Mouse (Mus musculus) intestine, embryonic 16.5 days (tissue): ENCODE measurements at regions not wholly inside any gene's neighbourhood (a gene's known extent, or its start where the extent isn't known, plus 50 kb on each side); places are given as distances from the start of the nearest gene placed in this dataset.

Source experiments
- ATAC-seq: fragments of 200-750 bp; cut with Nextera tagmentation; 2 replicates; pipeline ENCODE4 v1.8.0; 2017; ENCODE audit warnings: moderate TSS enrichment, moderate library complexity
- H3K27ac ChIP-seq: fragments of 300-500 bp; sonication (generic); 2 replicates; pipeline ENCODE4 v1.5.1; 2014; ENCODE audit warnings: mild to moderate bottlenecking, low read length
- H3K27me3 ChIP-seq: fragments of 300-500 bp; sonication (generic); replicated peaks from 2 replicates; pipeline ENCODE4 v1.6.1; 2014; ENCODE audit warnings: low read length, control low read depth, mixed read lengths; ENCODE audit not compliant: control insufficient read depth, insufficient read depth
- H3K36me3 ChIP-seq: fragments of 300-500 bp; sonication (generic); 2 replicates; pipeline ENCODE4 v1.6.1; 2014; ENCODE audit warnings: low read length, control low read depth; ENCODE audit not compliant: control insufficient read depth, insufficient read depth
- H3K4me1 ChIP-seq: fragments of 300-500 bp; sonication (generic); 2 replicates; pipeline ENCODE4 v1.6.1; 2014; ENCODE audit warnings: low read length, control low read depth, mixed read lengths; ENCODE audit not compliant: control insufficient read depth, insufficient read depth
- H3K4me2 ChIP-seq: fragments of 300-500 bp; sonication (generic); 2 replicates; pipeline ENCODE4 v1.6.1; 2014; ENCODE audit warnings: low read depth, low read length, control low read depth
- H3K4me3 ChIP-seq: fragments of 300-500 bp; sonication (generic); 2 replicates; pipeline ENCODE4 v1.5.1; 2014; ENCODE audit warnings: mild to moderate bottlenecking, low read length
- H3K9ac ChIP-seq: fragments of 300-500 bp; sonication (generic); 2 replicates; pipeline ENCODE4 v1.6.1; 2014; ENCODE audit warnings: low read depth, low read length
- H3K9me3 ChIP-seq: fragments of 300-500 bp; sonication (generic); 2 replicates; pipeline ENCODE4 v1.6.1; 2016; ENCODE audit warnings: low read length, control low read depth; ENCODE audit not compliant: control insufficient read depth
- WGBS: fragments of 180-500 bp; shearing (Covaris S2); extraction: QIAGEN DNeasy Blood & Tissue Kit; methylation state at CpG from one replicate; pipeline ENCODE4 v1.1.7; 2014; 5-methylcytosine and 5-hydroxymethylcytosine counted together

GRCm38 (mm10) chr13:97320298-97320697 is 79.4 kb downstream of the Enc1 start:
- Histone ChIP-seq H3K27me3 (no peaks in the 10 kb centered on the region), H3K27ac (no peak overlapping the region), H3K36me3 (no peaks in the 10 kb centered on the region), H3K4me2 (no peak overlapping the region), H3K9me3 (no peaks in the 10 kb centered on the region), H3K4me3 (no peak overlapping the region), H3K9ac (no peak overlapping the region), H3K4me1 (no peaks in the 10 kb centered on the region)
- ATAC-seq: no peak
- WGBS: 79% methylated on average over 1 of the region's 1 CpGs

- Histone ChIP-seq H3K9me3 (no peaks in the 10 kb centered on the region), H3K27ac (no peak overlapping the region), H3K4me1 (no peaks in the 10 kb centered on the region), H3K4me3 (no peak overlapping the region), H3K4me2 (no peak overlapping the region), H3K27me3 (no peaks in the 10 kb centered on the region), H3K9ac (no peak overlapping the region), H3K36me3 (no peaks in the 10 kb centered on the region)
- ATAC-seq: no peak
- 19% methylated on average over 3 of the region's 3 CpGs for WGBS
Observed at GRCm38 (mm10) chr13:97317633-97318032, 76.7 kb downstream of the Enc1 start.

DNA sequence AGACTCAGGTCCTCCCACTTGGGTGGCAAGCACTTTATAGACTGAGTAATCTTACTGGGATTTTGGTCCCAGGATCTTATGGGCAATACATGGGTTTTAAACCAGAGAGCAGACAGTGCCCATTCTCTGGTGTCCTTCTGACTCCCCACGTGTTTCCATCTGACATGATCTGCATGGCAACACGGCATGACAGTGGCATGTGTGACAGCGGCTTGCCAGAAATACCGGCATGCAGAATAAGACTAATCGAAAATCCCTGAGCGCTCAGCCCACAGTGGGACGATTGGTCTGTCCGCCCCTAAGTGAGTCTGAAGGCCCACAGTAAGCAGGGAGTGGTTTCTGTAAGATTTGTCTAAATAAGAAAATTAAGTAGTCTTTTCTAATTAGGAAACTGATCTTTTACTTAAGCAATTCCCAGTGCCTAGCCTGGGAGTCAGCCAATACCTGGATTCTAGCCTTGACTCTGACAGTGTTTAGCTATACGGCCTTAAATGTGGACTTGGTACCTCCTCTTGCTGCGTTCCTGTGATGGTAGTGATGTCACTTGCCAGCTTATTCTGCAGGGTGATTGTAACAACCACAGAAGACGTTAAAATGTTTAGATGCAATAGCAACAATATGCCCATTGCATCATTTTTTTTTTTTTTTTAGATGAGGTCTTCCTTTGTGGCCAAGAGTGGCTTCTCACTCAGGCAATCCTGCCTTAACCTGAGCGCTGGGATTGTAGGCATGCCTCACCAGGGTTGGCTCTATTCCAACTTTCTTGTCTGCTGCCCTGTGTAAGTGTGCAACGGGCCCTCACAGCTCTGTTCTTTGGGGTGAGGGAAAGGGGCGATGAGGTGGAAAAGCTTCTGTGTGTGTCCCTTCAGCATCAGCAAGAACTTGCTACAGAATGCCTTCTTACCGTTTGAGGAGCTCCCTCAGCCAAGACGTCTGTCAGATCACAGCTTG is 71.8 kb downstream of the Enc1 start:
- peak; percentile 55; the same call in 1 of the 2 replicates for ATAC-seq
- Histone ChIP-seq H3K27ac (no peak overlapping the region), H3K4me3 (no peak overlapping the region), H3K4me2 (no peak overlapping the region), H3K36me3 (no peaks in the 10 kb centered on the region), H3K4me1 (peaks cover 13% of the 10 kb centered on the region), H3K27me3 (no peaks in the 10 kb centered on the region), H3K9ac (no peak overlapping the region), H3K9me3 (no peaks in the 10 kb centered on the region)
- WGBS: 74% methylated on average over 16 of the region's 16 CpGs

DNA sequence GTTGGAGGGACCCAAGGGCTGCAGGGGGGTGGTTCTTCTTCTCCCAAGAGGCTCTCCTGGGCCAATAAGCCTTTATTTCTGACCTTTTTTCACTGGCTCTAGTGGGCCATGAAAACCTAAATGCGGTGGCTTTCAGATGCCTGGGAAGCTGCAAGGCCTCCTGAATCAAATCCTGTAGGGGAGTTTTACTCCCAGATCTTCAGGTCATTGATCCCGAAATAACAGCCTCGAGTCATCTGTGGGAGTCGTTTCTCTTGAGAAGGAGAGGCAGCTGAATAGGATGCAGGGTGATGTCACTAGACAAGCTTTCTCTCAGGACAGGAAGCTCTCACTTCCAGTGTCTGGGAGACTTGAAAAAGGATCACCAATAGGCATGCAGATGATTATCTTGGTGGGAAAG is 70.4 kb downstream of the Enc1 start:
- H3K27ac ChIP-seq: no peak overlapping the region
- ATAC-seq: no peak
- WGBS: 27% methylated on average over 4 of the region's 4 CpGs
- no peak overlapping the region for H3K4me2 ChIP-seq
- no peak overlapping the region for H3K9ac ChIP-seq
- no peaks in the 10 kb centered on the region for H3K36me3 ChIP-seq
- H3K4me3 ChIP-seq: no peak overlapping the region
- no peaks in the 10 kb centered on the region for H3K27me3 ChIP-seq
- H3K4me1 ChIP-seq: peaks cover 13% of the 10 kb centered on the region
- H3K9me3 ChIP-seq: no peaks in the 10 kb centered on the region

DNA sequence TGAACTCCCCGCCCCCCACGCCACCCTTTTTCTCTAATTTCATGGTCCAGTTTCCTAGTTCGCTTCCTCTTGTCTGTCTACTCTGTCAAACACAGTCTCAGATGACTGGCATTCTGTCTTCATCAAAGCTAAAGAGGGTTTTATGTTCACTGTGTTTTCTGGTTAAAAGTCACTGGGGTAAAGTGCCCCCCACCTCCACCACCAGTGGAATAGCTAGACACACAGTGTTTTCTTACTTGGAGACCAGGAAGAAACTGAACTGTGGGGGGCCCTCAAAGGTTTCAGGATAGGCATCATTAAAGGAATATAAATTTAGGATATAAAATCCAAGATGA is 69.9 kb downstream of the Enc1 start:
- Histone ChIP-seq H3K36me3 (no peaks in the 10 kb centered on the region), H3K4me1 (peaks cover 13% of the 10 kb centered on the region), H3K9ac (no peak overlapping the region), H3K4me3 (no peak overlapping the region), H3K4me2 (no peak overlapping the region), H3K27me3 (no peaks in the 10 kb centered on the region), H3K27ac (peak overlapping the region; percentile 63; the same call in 1 of the 2 replicates), H3K9me3 (no peaks in the 10 kb centered on the region)
- WGBS: 53% methylated on average over 3 of the region's 3 CpGs
- peak; percentile 9; the same call in 1 of the 2 replicates for ATAC-seq

- Histone ChIP-seq H3K27ac (peak overlapping the region; percentile 63), H3K4me1 (peaks cover 13% of the 10 kb centered on the region), H3K36me3 (no peaks in the 10 kb centered on the region), H3K9ac (no peak overlapping the region), H3K9me3 (no peaks in the 10 kb centered on the region), H3K27me3 (no peaks in the 10 kb centered on the region), H3K4me3 (no peak overlapping the region), H3K4me2 (no peak overlapping the region)
- WGBS: 53% methylated on average over 8 of the region's 8 CpGs
- ATAC-seq: peak; percentile 89
Observed at GRCm38 (mm10) chr13:97310186-97310854, 69.4 kb downstream of the Enc1 start.

- H3K27me3 ChIP-seq: no peaks in the 10 kb centered on the region
- no peaks in the 10 kb centered on the region for H3K36me3 ChIP-seq
- 71% methylated on average over 3 of the region's 3 CpGs for WGBS
- no peak overlapping the region for H3K27ac ChIP-seq
- H3K9me3 ChIP-seq: no peaks in the 10 kb centered on the region
- H3K4me3 ChIP-seq: no peak overlapping the region
- no peak for ATAC-seq
- no peak overlapping the region for H3K4me2 ChIP-seq
- peaks cover 13% of the 10 kb centered on the region for H3K4me1 ChIP-seq
- no peak overlapping the region for H3K9ac ChIP-seq
Observed at GRCm38 (mm10) chr13:97309411-97309810, 68.5 kb downstream of the Enc1 start.

- Histone ChIP-seq H3K9ac (no peak overlapping the region), H3K9me3 (no peaks in the 10 kb centered on the region), H3K4me3 (no peak overlapping the region), H3K27ac (no peak overlapping the region), H3K4me2 (no peak overlapping the region), H3K27me3 (no peaks in the 10 kb centered on the region), H3K4me1 (peaks cover 13% of the 10 kb centered on the region), H3K36me3 (no peaks in the 10 kb centered on the region)
- ATAC-seq: no peak
- 91% methylated on average over 2 of the region's 2 CpGs for whole genome bisulfite sequencing
Observed at GRCm38 (mm10) chr13:97308431-97308830, 67.5 kb downstream of the Enc1 start.
